Mouse (Mus musculus): ENCODE results near the gene Maml1. TPM values are rescaled to one million over a fixed set of nuclear protein-coding genes. Genes with fewer than 3 reads are reported as not detected.

The Maml1 gene
- polyA plus RNA-seq (2015; fragmentation: Nextera tagmentation; extraction: Ambion mirVana), result 3.2 and 3.3 TPM in 2 replicates

DNA sequence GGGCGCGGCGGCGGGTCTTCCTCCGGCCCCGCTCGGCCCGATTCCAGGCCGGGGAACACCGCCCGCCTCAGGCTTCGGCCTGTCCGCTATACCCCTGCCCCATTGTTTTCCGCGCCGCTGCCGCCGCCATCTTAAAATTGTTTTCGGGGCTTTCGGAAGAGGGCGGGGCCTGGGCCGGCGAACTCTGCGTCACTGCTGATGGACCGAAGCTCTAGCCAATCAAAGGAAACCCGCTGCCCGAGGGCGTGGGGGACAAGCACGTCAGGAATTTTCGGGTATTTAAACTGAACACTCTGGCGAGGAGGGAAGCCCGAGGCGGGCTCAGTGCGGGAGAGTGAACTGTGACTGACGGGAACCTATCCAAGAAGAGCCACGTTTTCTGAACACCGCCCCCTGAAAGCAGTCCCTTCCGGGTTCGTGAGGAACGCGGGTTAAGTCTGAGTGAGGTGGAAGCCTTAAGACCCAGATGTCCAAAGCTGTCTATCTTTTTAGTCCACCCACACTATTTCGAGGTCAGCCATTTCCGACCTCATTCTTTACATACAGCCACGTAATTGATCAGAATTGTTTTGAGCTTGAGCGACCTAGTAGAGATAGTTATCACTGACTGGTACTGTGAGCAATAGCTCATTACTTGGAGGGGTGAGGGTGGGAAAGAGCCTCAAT is at the start of gene Maml1:
Gene Maml1 (minus strand): TSS at position 122 of the 666 bp plus-strand sequence.
- peaks cover 24% of the 10 kb centered on the region for H3K36me3 ChIP-seq
- ATAC-seq (ENCODE audit: low FRiP score), result peak; percentile 97
- peak within 1 kb of the TSS; percentile 83 for H3K4me2 ChIP-seq
- WGBS, result under 1% methylated on average over 45 of the region's 45 CpGs
- no peaks in the 10 kb centered on the region for H3K9me3 ChIP-seq
- peak within 1 kb of the TSS; percentile 99 for H3K27ac ChIP-seq
- peaks cover 38% of the 10 kb centered on the region for H3K4me1 ChIP-seq (replicated peaks)
- peak within 1 kb of the TSS; percentile 99 for H3K9ac ChIP-seq
- no peaks in the 10 kb centered on the region for H3K27me3 ChIP-seq
- H3K4me3 ChIP-seq, result peak within 1 kb of the TSS; percentile 97

DNA sequence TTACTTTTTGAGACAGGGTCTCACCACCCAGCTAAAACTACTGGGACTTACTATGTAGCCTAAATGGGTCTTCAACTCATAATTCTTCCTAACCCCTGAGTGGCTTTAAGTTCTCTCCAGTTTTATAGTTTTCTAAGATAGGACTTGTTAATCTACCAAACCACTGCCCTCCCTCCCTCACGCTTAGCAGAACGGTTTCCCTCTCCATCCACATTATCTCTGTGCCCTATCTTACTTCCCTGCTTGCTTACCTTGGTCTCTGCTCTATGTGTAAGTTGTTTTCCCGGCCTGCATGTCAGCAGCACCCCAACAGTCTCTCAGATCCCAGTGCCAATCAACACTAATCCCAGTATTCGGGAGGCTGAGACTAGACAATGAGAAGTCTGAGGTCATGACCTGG is 44.8 kb upstream of the Maml1 start:
- 78% methylated on average over 4 of the region's 4 CpGs for WGBS
- H3K4me2 ChIP-seq, result no peak overlapping the region
- H3K9ac ChIP-seq, result no peak overlapping the region
- no peak for ATAC-seq (ENCODE audit: low FRiP score)
- no peaks in the 10 kb centered on the region for H3K9me3 ChIP-seq
- no peaks in the 10 kb centered on the region for H3K36me3 ChIP-seq
- H3K27ac ChIP-seq, result no peak overlapping the region
- H3K4me1 ChIP-seq (replicated peaks), result no peaks in the 10 kb centered on the region
- H3K4me3 ChIP-seq, result no peak overlapping the region
- H3K27me3 ChIP-seq, result no peaks in the 10 kb centered on the region

DNA sequence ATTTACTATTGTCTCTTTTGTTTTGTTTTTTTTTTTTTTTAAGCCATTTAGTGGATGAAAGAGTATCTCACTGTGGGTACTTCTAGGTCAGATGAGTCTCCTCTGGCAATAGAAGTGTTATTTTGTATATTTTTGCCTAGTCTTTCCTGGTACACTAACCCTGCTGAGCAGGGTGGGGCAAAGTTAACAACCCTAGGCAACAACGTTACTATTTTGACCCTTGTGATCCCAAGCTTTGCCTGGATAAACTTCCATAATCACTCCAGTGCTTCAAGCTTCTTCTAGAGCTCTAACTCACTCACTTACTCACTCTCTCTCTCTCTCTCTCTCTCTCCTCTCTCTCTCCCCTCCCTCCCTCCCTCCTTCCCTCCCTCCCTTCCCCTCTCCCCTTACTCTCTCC is 44.0 kb upstream of the Maml1 start:
- H3K9me3 ChIP-seq, result no peaks in the 10 kb centered on the region
- H3K4me1 ChIP-seq (replicated peaks), result no peaks in the 10 kb centered on the region
- H3K4me2 ChIP-seq, result no peak overlapping the region
- H3K4me3 ChIP-seq, result no peak overlapping the region
- ATAC-seq (ENCODE audit: low FRiP score), result no peak
- H3K27ac ChIP-seq, result no peak overlapping the region
- no peaks in the 10 kb centered on the region for H3K27me3 ChIP-seq
- WGBS, result 62% methylated on average over 1 of the region's 1 CpGs
- H3K36me3 ChIP-seq, result no peaks in the 10 kb centered on the region
- H3K9ac ChIP-seq, result no peak overlapping the region

DNA sequence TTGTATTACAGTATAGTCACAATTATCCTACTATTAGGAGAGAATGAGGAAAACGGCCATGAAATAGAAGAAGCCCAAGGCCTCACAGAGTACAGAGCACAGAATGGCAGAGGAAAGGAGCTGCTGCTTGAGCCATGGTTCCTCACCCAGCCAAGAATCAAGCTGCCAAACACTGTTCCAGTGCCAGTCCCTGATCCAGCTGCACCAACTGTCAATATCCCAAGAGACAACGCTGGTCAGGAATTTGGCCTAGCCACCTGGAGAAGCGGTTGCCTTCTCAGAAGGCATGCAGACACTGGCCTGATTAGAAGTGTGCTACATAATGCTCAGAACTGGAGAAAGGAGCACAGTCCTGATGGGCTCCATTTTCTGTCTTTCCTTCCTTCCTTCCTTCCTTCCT is 41.1 kb upstream of the Maml1 start:
- no peaks in the 10 kb centered on the region for H3K9me3 ChIP-seq
- H3K27me3 ChIP-seq, result no peaks in the 10 kb centered on the region
- WGBS, result 88% methylated on average over 3 of the region's 3 CpGs
- H3K4me1 ChIP-seq (replicated peaks), result no peaks in the 10 kb centered on the region
- H3K4me3 ChIP-seq, result no peak overlapping the region
- H3K27ac ChIP-seq, result no peak overlapping the region
- no peak for ATAC-seq (ENCODE audit: low FRiP score)
- H3K9ac ChIP-seq, result no peak overlapping the region
- H3K36me3 ChIP-seq, result no peaks in the 10 kb centered on the region
- no peak overlapping the region for H3K4me2 ChIP-seq

DNA sequence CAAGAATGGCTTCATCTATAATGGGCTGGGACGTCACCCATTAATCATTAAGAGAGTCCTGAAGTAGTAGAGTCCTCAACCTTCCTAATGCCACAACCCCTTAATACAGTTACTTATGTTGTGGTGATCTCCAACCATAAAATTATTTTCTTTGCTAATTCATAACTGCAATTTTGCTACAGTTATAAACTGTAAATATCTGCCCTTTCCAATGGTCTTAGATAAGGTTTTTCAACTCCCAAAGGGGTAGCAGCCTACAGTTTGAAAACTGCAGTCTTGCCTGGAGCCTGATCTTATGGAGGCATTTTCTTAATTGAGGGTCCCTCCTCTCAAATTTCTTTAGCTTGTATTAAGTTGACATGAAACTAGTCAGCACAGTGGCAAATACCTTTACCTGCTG is 37.3 kb upstream of the Maml1 start:
- ATAC-seq (ENCODE audit: low FRiP score), result no peak
- Histone ChIP-seq H3K4me3 (no peak overlapping the region), H3K9me3 (no peaks in the 10 kb centered on the region), H3K4me1 (replicated peaks) (peaks cover 12% of the 10 kb centered on the region), H3K9ac (no peak overlapping the region), H3K36me3 (no peaks in the 10 kb centered on the region), H3K27ac (no peak overlapping the region), H3K27me3 (no peaks in the 10 kb centered on the region), H3K4me2 (no peak overlapping the region)
- 94% methylated on average over 1 of the region's 1 CpGs for WGBS

DNA sequence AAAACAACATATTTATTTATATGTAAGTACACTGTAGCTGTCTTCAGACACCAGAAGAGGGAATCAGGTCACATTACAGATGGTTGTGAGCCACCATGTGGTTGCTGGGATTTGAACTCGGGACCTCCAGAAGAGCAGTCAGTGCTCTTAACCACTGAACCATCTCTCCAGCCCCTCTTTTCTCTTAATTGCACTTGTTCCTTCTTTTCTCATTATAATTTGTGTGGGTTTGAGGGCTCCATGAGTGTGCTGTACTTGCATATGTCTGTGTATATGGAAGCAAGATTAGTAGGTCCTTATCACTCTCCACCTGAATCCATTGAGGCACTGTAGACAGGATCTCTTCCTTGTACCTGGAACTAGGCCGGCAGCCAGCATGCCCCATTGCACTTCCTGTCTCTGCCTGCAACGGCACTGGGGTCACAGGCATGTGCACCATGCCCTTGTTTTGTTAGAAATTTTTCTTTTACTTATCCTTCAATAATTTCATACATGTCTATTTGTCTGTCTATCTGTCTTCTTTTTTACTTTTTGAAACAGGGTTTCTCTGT is 36.0 kb upstream of the Maml1 start:
- ATAC-seq (ENCODE audit: low FRiP score), result no peak
- H3K4me2 ChIP-seq, result no peak overlapping the region
- H3K9me3 ChIP-seq, result no peaks in the 10 kb centered on the region
- WGBS, result 94% methylated on average over 3 of the region's 3 CpGs
- H3K9ac ChIP-seq, result no peak overlapping the region
- no peaks in the 10 kb centered on the region for H3K27me3 ChIP-seq
- no peak overlapping the region for H3K4me3 ChIP-seq
- no peaks in the 10 kb centered on the region for H3K36me3 ChIP-seq
- no peak overlapping the region for H3K27ac ChIP-seq
- H3K4me1 ChIP-seq (replicated peaks), result peaks cover 25% of the 10 kb centered on the region

DNA sequence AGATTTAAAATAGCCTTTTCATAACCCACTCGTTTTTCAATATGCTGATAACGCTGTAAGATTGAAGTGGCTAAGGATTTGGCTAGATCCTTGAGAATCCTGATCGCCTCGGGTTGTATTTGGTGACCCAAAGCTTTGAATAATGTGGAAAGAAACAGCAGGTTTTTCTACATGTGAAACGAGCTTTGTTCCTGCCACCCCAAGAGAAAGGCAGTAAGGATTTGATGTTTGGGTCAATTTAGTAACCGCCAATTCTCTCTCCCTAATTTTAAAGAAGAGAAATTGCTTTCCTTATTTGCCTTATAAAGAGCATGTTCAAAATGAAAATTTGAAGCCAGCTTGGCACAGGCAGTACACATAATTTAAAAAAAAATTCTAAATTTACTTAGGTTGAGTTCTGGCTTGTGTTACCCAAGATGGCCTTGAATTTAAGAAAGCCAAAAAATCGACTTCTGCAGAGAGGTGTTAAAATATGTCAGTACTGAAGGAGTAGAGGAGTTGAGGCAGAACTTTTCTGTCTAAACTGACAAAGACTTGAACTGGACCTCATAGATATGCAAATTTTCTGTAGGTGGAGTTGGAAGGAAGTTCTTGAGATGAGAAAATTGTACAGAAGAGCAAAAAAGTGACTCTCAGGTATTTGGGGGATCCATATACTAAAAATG is 34.3 kb upstream of the Maml1 start:
- H3K27ac ChIP-seq, result peak overlapping the region; percentile 93
- H3K4me2 ChIP-seq, result peak overlapping the region; percentile 71
- no peak for ATAC-seq (ENCODE audit: low FRiP score)
- H3K9ac ChIP-seq, result peak overlapping the region; percentile 83
- no peaks in the 10 kb centered on the region for H3K9me3 ChIP-seq
- no peaks in the 10 kb centered on the region for H3K27me3 ChIP-seq
- H3K4me1 ChIP-seq (replicated peaks), result peaks cover 41% of the 10 kb centered on the region
- 7% methylated on average over 7 of the region's 7 CpGs for WGBS
- H3K36me3 ChIP-seq, result no peaks in the 10 kb centered on the region
- peak overlapping the region; percentile 78 for H3K4me3 ChIP-seq

DNA sequence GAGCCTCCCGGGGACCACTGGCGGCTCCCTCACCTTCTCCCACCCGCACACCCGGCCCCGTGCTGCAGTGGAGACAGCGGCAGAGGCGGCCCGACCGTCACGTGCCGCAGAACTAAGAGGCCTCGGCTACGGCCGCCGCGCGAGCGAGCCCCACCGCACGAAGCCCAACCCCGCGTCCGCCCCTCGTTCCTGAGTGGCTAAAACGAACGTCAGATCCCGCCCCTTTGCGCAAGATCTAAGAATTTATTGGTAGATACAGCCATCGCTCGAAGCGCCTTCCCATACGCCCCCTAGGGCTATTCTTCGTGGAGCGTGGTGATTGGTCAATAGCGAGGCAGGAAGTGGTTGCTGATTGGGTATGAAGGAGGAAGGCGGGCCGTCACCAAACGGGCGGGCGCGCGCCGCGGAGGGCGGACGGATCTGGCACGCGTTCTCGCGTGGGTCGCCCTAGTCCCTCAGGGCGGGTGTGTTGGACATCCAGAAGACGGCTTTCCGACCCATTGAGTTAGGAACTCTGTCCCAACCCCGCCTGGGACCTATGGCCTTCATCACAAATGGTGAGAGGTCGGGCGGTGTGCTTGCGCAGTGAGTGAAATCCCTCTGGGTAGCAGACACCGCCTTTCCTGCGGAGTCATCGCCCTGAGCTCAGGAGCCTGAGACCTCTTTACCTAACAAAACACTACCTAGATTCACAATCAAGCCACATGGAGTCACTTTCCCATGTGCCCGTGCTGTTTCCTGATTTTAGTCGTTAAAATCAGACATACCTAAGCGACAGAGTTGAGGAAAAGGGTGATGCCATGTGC is 33.6 kb upstream of the Maml1 start, which contains the start of gene Canx:
Gene Canx (minus strand): TSS at position 178 of the 806 bp plus-strand sequence.
- peak within 1 kb of the TSS; percentile 71 for H3K4me2 ChIP-seq
- peak within 1 kb of the TSS; percentile 78 for H3K4me3 ChIP-seq
- peak within 1 kb of the TSS; percentile 94 for H3K27ac ChIP-seq
- ATAC-seq (ENCODE audit: low FRiP score), result peak; percentile 99
- H3K9ac ChIP-seq, result peak within 1 kb of the TSS; percentile 96
- H3K27me3 ChIP-seq, result no peaks in the 10 kb centered on the region
- H3K36me3 ChIP-seq, result no peaks in the 10 kb centered on the region
- H3K9me3 ChIP-seq, result no peaks in the 10 kb centered on the region
- H3K4me1 ChIP-seq (replicated peaks), result peaks cover 44% of the 10 kb centered on the region
- under 1% methylated on average over 64 of the region's 64 CpGs for WGBS

DNA sequence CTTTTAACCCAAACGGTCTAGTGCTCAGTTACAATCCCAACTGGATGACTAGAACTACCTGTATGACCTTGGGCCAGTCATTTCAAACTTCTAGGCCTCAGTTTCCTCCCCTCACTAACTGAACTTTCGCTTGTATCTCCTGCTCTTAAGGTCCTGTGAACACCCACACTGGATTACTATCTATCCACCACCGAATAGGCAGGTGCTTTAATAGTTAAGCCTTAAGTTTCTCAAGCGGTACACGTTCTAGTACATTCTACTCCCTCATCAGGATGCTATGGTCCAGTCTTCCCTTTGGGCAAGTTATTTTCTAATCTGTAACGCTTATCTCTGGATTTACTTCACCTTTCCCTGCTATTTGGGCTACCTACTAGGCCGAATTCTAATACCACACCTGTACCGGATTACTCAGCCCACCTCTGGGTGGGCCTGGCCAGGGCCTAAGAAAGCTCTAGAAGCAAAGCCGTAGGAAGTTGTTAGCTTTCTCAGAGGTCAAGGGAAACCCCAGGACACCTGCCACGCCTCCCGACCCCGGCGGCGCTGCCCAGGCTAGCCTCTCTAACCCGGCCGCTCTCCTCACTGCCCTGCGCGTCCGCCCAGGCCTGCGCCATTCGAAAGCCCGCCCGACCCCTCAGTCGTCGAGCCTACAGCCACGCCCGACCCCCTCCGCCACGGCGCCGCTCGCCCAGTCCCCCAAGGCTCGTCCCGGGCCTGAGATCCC is 32.8 kb upstream of the Maml1 start:
- peak overlapping the region; percentile 94 for H3K27ac ChIP-seq
- ATAC-seq (ENCODE audit: low FRiP score), result peak; percentile 78
- no peaks in the 10 kb centered on the region for H3K36me3 ChIP-seq
- 1% methylated on average over 34 of the region's 34 CpGs for WGBS
- H3K4me3 ChIP-seq, result peak overlapping the region; percentile 78
- peak overlapping the region; percentile 96 for H3K9ac ChIP-seq
- H3K4me2 ChIP-seq, result peak overlapping the region; percentile 70
- no peaks in the 10 kb centered on the region for H3K27me3 ChIP-seq
- peaks cover 48% of the 10 kb centered on the region for H3K4me1 ChIP-seq (replicated peaks)
- no peaks in the 10 kb centered on the region for H3K9me3 ChIP-seq

DNA sequence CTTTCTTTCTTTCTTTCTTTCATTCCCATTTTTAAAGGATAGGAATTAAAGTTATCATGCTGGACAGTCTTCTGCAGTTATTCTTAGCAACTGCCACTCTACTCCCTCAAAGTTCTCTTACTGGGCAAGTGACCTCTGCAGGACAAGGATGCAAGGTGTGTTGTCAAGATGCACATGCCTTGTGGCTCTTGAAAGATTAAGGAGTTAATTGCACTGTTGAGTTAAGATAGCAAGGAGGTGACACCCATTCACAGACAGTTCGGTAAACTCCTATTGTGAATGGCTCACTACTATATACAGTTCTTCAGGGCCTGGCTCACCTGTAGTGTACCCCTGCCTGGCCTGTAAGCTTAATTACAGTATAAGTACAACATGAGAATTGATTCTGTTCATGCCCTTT is 31.7 kb upstream of the Maml1 start:
- Histone ChIP-seq H3K4me3 (peak overlapping the region; percentile 78), H3K27me3 (no peaks in the 10 kb centered on the region), H3K4me1 (replicated peaks) (peaks cover 48% of the 10 kb centered on the region), H3K9ac (peak overlapping the region; percentile 96), H3K27ac (no peak overlapping the region), H3K36me3 (peaks cover 5% of the 10 kb centered on the region; the same call in 1 of the 2 replicates), H3K4me2 (peak overlapping the region; percentile 70), H3K9me3 (no peaks in the 10 kb centered on the region)
- no peak for ATAC-seq (ENCODE audit: low FRiP score)
- 40% methylated on average over 1 of the region's 1 CpGs for WGBS

DNA sequence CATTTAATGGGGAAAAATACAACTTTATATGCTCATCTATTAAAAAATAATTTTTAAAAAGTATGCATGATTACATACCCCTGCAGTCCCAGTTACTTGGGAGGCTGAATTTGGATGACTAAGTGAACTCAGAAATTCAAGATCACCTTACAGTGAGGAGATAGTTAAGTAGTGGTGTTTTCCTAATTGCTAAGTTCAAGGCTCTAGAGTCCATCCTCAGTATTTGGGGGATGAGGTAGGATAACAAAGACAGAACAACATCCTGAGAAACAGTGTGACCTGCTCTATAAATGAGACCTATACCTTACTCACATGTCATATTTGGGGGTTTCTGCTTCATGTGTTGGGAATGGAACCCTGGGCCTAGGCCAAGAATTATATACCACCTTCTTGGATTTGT is 30.2 kb upstream of the Maml1 start:
- Histone ChIP-seq H3K4me1 (replicated peaks) (peaks cover 48% of the 10 kb centered on the region), H3K27ac (no peak overlapping the region), H3K36me3 (peaks cover 5% of the 10 kb centered on the region; the same call in 1 of the 2 replicates), H3K4me3 (no peak overlapping the region), H3K4me2 (0 out of 2 replicates have a peak overlapping the region, but pooled peaks have one; percentile 17), H3K9ac (no peak overlapping the region), H3K9me3 (no peaks in the 10 kb centered on the region), H3K27me3 (no peaks in the 10 kb centered on the region)
- ATAC-seq (ENCODE audit: low FRiP score), result no peak
